Mouse (Mus musculus) liver, embryonic 14.5 days (tissue): ENCODE results near the gene Mecom. TPM values are rescaled to one million over a fixed set of nuclear protein-coding genes. Genes with fewer than 3 reads are reported as not detected.

Experiments
- ATAC-seq: fragments of 200-750 bp; cut with Nextera tagmentation; 2 replicates; pipeline ENCODE4 v1.8.0; 2017; ENCODE audit warnings: moderate number of reproducible peaks, mild to moderate bottlenecking, moderate library complexity; ENCODE audit not compliant: insufficient read depth
- DNase-seq, 3 experiments: peaks; one replicate each; pipeline ENCODE4 v3.0.0-alpha.2; 2012 to 2013; ENCODE audit warnings: low read depth in 3 of 3, low spot score in 3 of 3
- H3K27ac ChIP-seq: fragments of 300-500 bp; sonication (generic); 2 replicates; pipeline ENCODE4 v1.5.1; 2014; ENCODE audit warnings: moderate library complexity, mild to moderate bottlenecking, control low read depth, inconsistent platforms
- H3K27me3 ChIP-seq: fragments of 300-500 bp; sonication (generic); 2 replicates; pipeline ENCODE4 v1.6.1; 2014; ENCODE audit warnings: mild to moderate bottlenecking, low read length, moderate library complexity; ENCODE audit not compliant: control insufficient read depth, insufficient read depth
- H3K36me3 ChIP-seq: fragments of 300-500 bp; sonication (generic); replicated peaks from 2 replicates; pipeline ENCODE4 v1.6.1; 2014; ENCODE audit warnings: low read depth; ENCODE audit not compliant: control insufficient read depth, insufficient read depth
- H3K4me1 ChIP-seq, 2 experiments: fragments of 200-500 bp in 1 of 2; fragments of 300-500 bp in 1 of 2; sonication (generic) in 1 of 2; replicated peaks; 2 replicates each; pipeline ENCODE4 v1.6.1; 2012 to 2014; ENCODE audit warnings: antibody characterized with exemption in 1 of 2, inconsistent platforms in 1 of 2, low read length in 1 of 2; ENCODE audit not compliant: control insufficient read depth in 2 of 2, insufficient read depth in 2 of 2
- H3K4me2 ChIP-seq: fragments of 300-500 bp; sonication (generic); 2 replicates; pipeline ENCODE4 v1.6.1; 2014; ENCODE audit warnings: low read depth, mild to moderate bottlenecking, control low read depth, moderate library complexity
- H3K4me3 ChIP-seq, 2 experiments: fragments of 200-500 bp in 1 of 2; fragments of 300-500 bp in 1 of 2; sonication (generic) in 1 of 2; 2 replicates each; pipeline ENCODE4 v1.5.1; 2012 to 2014; ENCODE audit warnings: low read depth in 2 of 2, low read length in 2 of 2, mild to moderate bottlenecking in 2 of 2, control low read depth in 1 of 2, inconsistent platforms in 1 of 2, moderate library complexity in 1 of 2; ENCODE audit not compliant: insufficient read depth in 1 of 2
- H3K9ac ChIP-seq: fragments of 300-500 bp; sonication (generic); replicated peaks from 2 replicates; pipeline ENCODE4 v1.6.1; 2014; ENCODE audit warnings: mild to moderate bottlenecking, control low read depth, moderate library complexity
- H3K9me3 ChIP-seq: fragments of 300-500 bp; sonication (generic); 2 replicates; pipeline ENCODE4 v1.6.1; 2016; ENCODE audit warnings: low read length, mixed read lengths; ENCODE audit not compliant: control insufficient read depth
- CTCF ChIP-seq: IDR thresholded peaks from 2 replicates; pipeline ENCODE4 v1.5.1; 2016; ENCODE audit warnings: antibody characterized with exemption, low read depth, control low read depth
- EP300 ChIP-seq: IDR thresholded peaks from 2 replicates; pipeline ENCODE4 v1.6.1; 2016; ENCODE audit warnings: antibody characterized with exemption, low read depth
- WGBS: fragments of 180-500 bp; shearing (Covaris S2); extraction: QIAGEN DNeasy Blood & Tissue Kit; methylation state at CpG from one replicate; pipeline ENCODE4 v1.1.7; 2014; ENCODE audit not compliant: insufficient replicate concordance; 5-methylcytosine and 5-hydroxymethylcytosine counted together
- polyA plus RNA-seq, 2 experiments: library from polyadenylated mRNA; depleted of rRNA in 1 of 2; stranded (reverse) in 1 of 2; unstranded in 1 of 2; fragments of >200 nt; fragmentation: Nextera tagmentation in 1 of 2; extraction: Ambion mirVana in 1 of 2; gene quantifications; 2 replicates each; pipeline versions ENCODE4 v1.2.1 to v1.2.3; 2012 to 2014

Gene Mecom
- polyA plus RNA-seq, 2 experiments: 0.67 to 0.75 TPM

GRCm38 (mm10) chr3:30244401-30244871 is 303.4 kb downstream of the Mecom start:
- Histone ChIP-seq H3K4me2 (no peak overlapping the region), H3K4me3 (no peak overlapping the region), H3K9ac (no peak overlapping the region), H3K9me3 (no peaks in the 10 kb centered on the region), H3K36me3 (no peaks in the 10 kb centered on the region), H3K27ac (no peak overlapping the region), H3K4me1 (no peaks in the 10 kb centered on the region; a peak in 1 of 4 replicates), H3K27me3 (no peaks in the 10 kb centered on the region)
- ATAC-seq (no peak), DNase-seq (no peak)
- TF ChIP-seq CTCF: no peak
- no peak for TF ChIP-seq EP300
- WGBS: 37% methylated on average over 7 of the region's 7 CpGs

- no peak for TF ChIP-seq CTCF
- no peak for TF ChIP-seq EP300
- WGBS: 48% methylated on average over 8 of the region's 8 CpGs
- Histone ChIP-seq H3K4me2 (no peak overlapping the region), H3K9ac (no peak overlapping the region), H3K27ac (no peak overlapping the region), H3K4me3 (no peak overlapping the region), H3K9me3 (no peaks in the 10 kb centered on the region), H3K4me1 (no peaks in the 10 kb centered on the region; a peak in 1 of 4 replicates), H3K36me3 (no peaks in the 10 kb centered on the region), H3K27me3 (no peaks in the 10 kb centered on the region)
- DNase-seq (no peak), ATAC-seq (no peak)
Observed at GRCm38 (mm10) chr3:30243776-30244275, 304.0 kb downstream of the Mecom start.

- no peak for TF ChIP-seq CTCF
- no peak for TF ChIP-seq EP300
- no peak for ATAC-seq
- Histone ChIP-seq H3K9me3 (no peaks in the 10 kb centered on the region), H3K9ac (no peak overlapping the region), H3K27ac (no peak overlapping the region), H3K4me3 (no peak overlapping the region), H3K4me1 (no peaks in the 10 kb centered on the region), H3K27me3 (no peaks in the 10 kb centered on the region), H3K4me2 (no peak overlapping the region), H3K36me3 (no peaks in the 10 kb centered on the region)
- 18% methylated on average over 1 of the region's 1 CpGs for WGBS
- DNase-seq: no peak
Observed at GRCm38 (mm10) chr3:30239416-30239815, 308.4 kb downstream of the Mecom start.

- TF ChIP-seq CTCF (no peak), EP300 (no peak)
- no peaks in the 10 kb centered on the region for H3K9me3 ChIP-seq
- ATAC-seq: no peak
- DNase-seq: no peak
- 32% methylated on average over 5 of the region's 5 CpGs for WGBS
- H3K4me2 ChIP-seq: no peak overlapping the region
- H3K4me1 ChIP-seq: no peaks in the 10 kb centered on the region
- no peaks in the 10 kb centered on the region for H3K27me3 ChIP-seq
- no peaks in the 10 kb centered on the region for H3K36me3 ChIP-seq
- no peak overlapping the region for H3K9ac ChIP-seq
- H3K4me3 ChIP-seq: no peak overlapping the region
- H3K27ac ChIP-seq: no peak overlapping the region
Observed at GRCm38 (mm10) chr3:30237493-30237892, 310.3 kb downstream of the Mecom start.

GRCm38 (mm10) chr3:30234018-30234417 is 313.8 kb downstream of the Mecom start:
- no peak overlapping the region for H3K4me2 ChIP-seq
- H3K4me1 ChIP-seq: no peaks in the 10 kb centered on the region
- no peak overlapping the region for H3K27ac ChIP-seq
- H3K9ac ChIP-seq: no peak overlapping the region
- ATAC-seq (no peak), DNase-seq (no peak)
- H3K36me3 ChIP-seq: no peaks in the 10 kb centered on the region
- H3K27me3 ChIP-seq: no peaks in the 10 kb centered on the region
- TF ChIP-seq EP300 (no peak), CTCF (no peak)
- H3K9me3 ChIP-seq: no peaks in the 10 kb centered on the region
- 25% methylated on average over 1 of the region's 1 CpGs for WGBS
- no peak overlapping the region for H3K4me3 ChIP-seq
